14 mouse cellular contexts compared by ENCODE assay signal in the genomic region with DNA sequence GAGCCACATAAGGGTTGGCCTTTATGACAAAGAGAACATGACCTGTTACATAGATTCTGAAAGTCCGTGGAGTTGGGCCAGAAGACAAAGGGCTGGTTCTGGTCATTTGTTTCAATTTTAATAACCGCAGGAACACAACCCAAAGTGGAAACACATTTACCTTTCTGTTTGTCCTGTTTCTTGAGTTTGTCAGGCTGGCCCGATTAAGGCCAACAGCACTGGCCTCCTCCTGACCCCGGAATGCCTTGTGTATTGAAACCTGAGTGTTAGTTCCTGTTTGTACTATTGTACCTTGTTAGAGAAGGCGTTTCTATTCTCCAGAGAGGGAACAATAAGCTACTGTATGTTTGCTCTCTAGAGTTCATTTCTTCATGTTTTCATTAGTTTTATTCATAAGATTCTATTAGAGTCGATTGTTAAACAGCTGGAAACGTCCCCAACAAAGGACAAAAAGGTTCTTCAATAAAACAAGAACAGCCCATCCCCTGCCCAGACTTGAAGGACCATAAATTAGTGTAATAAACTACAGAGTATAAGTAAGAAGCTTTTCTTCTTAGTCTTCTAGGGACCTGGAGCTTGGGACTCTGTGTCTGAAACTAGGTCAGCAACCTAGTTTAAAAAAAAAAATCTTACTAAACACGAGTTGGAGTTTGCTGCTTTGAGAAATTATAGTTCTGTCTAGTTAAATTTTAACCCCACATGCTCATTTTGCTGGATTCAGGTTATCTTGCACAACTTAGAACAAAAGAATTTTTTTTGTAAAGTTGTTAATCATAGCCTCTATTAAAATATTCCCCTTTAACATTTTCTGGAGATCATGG. TPM values are rescaled to one million over a fixed set of nuclear protein-coding genes. Genes with fewer than 3 reads are reported as not detected.
DNase-seq lines count a peak whose midpoint lies in the region; ATAC-seq and TF ChIP-seq lines count a peak whose summit lies in the region.
"Had no signal": no experiment of that assay in that cellular context is flagged by ENCODE, and none has a peak within 500 bp of the region (broad histone marks: within the 10 kb centered on the region; RNA-seq: fewer than 3 reads in every experiment).

No protein-coding gene starts in this region.

- H3K79me2 ChIP-seq in liver, adult 2 months (ENCODE audit: control insufficient read depth, insufficient read depth, low read length), result no peaks in the 10 kb centered on the region

- no peak for TF ChIP-seq POLR2A in liver, adult 2 months (IDR thresholded peaks at IDR 0.05; ENCODE audit: extremely low read depth, insufficient read depth, low read length)
- no peak for TF ChIP-seq POLR2A in cerebellum, adult 2 months (IDR thresholded peaks at IDR 0.05; ENCODE audit: borderline replicate concordance, insufficient read depth, low read length)

- H3K4me3 ChIP-seq in liver, adult 2 months (ENCODE audit: insufficient read depth, low read depth, low read length), result no peak overlapping the region
- no peak overlapping the region for H3K4me3 ChIP-seq in liver, embryonic 12.5 days
- no peak overlapping the region for H3K4me3 ChIP-seq in limb, embryonic 15.5 days
- no peak overlapping the region for H3K4me3 ChIP-seq in forebrain, embryonic 14.5 days (ENCODE audit: low read depth, low read length)
- H3K4me3 ChIP-seq in cerebellum, adult 2 months (replicated peaks; ENCODE audit: insufficient read depth, low read depth, low read length), result no peak overlapping the region
- H3K4me3 ChIP-seq: heart, embryonic 15.5 days; midbrain, embryonic 15.5 days had no signal

- H3K27ac ChIP-seq in liver, adult 2 months (replicated peaks; ENCODE audit: insufficient read depth, low read depth, low read length), result peak overlapping the region; percentile 58
- no peak overlapping the region for H3K27ac ChIP-seq in liver, embryonic 12.5 days
- H3K27ac ChIP-seq in limb, embryonic 15.5 days, result peak overlapping the region; percentile 77
- no peak overlapping the region for H3K27ac ChIP-seq in forebrain, embryonic 14.5 days (ENCODE audit: low read depth, low read length)
- no peak overlapping the region for H3K27ac ChIP-seq in cerebellum, adult 2 months (ENCODE audit: insufficient read depth, low read length)
- H3K27ac ChIP-seq: heart, embryonic 15.5 days; midbrain, embryonic 15.5 days had no signal

- WGBS in liver, adult 2 months, result 21% methylated on average over 8 of the region's 8 CpGs
- 70% methylated on average over 8 of the region's 8 CpGs for WGBS in liver, embryonic 12.5 days (ENCODE audit: insufficient replicate concordance)
- WGBS in limb, embryonic 15.5 days, result 28% methylated on average over 8 of the region's 8 CpGs
- 49% methylated on average over 8 of the region's 8 CpGs for WGBS in forebrain, embryonic 14.5 days
- WGBS in cerebellum, adult 2 months, result 65% methylated on average over 8 of the region's 8 CpGs

- H3K9ac ChIP-seq in liver, adult 2 months (ENCODE audit: low read depth, low read length), result no peak overlapping the region
- H3K9ac ChIP-seq in liver, embryonic 12.5 days, result no peak overlapping the region
- H3K9ac ChIP-seq in limb, embryonic 15.5 days, result no peak overlapping the region
- H3K9ac ChIP-seq in forebrain, embryonic 14.5 days (ENCODE audit: low read length), result no peak overlapping the region
- H3K9ac ChIP-seq: heart, embryonic 15.5 days; midbrain, embryonic 15.5 days had no signal

- TF ChIP-seq CTCF in liver, adult 2 months (IDR thresholded peaks at IDR 0.05; ENCODE audit: low read depth, low read length), result no peak
- TF ChIP-seq CTCF in cerebellum, adult 2 months (IDR thresholded peaks at IDR 0.05; ENCODE audit: borderline replicate concordance, insufficient read depth, low read depth, low read length), result no peak

- H3K4me2 ChIP-seq in liver, embryonic 12.5 days, result no peak overlapping the region
- no peak overlapping the region for H3K4me2 ChIP-seq in limb, embryonic 15.5 days
- no peak overlapping the region for H3K4me2 ChIP-seq in forebrain, embryonic 14.5 days (ENCODE audit: low read length)
- H3K4me2 ChIP-seq: heart, embryonic 15.5 days; midbrain, embryonic 15.5 days had no signal

- peak; percentile 84 for DNase-seq in liver, adult 2 months (ENCODE audit: extremely low read depth, low read depth, low spot score)
- DNase-seq in embryo, embryonic 10.5 days (ENCODE audit: low spot score), result peak; percentile 47
- peak; percentile 57 for DNase-seq in hindlimb bud, embryonic 11.5 days (ENCODE audit: extremely low spot score, low read depth, low spot score)
- no peak for DNase-seq in forebrain, embryonic 14.5 days (ENCODE audit: low spot score)
- no peak for DNase-seq in thymus, postnatal 4 days
- DNase-seq in cerebellum, adult 2 months, result no peak
- DNase-seq: adrenal gland, postnatal 25 days; B cell, adult 2 months; cerebellum, postnatal 14 days; liver had no signal

- no peaks in the 10 kb centered on the region for H3K27me3 ChIP-seq in liver, adult 2 months (ENCODE audit: control insufficient read depth, insufficient read depth, low read length)
- no peaks in the 10 kb centered on the region for H3K27me3 ChIP-seq in liver, embryonic 12.5 days (replicated peaks)
- no peaks in the 10 kb centered on the region for H3K27me3 ChIP-seq in limb, embryonic 15.5 days
- H3K27me3 ChIP-seq in forebrain, embryonic 14.5 days (replicated peaks; ENCODE audit: control insufficient read depth, insufficient read depth, low read length), result no peaks in the 10 kb centered on the region
- H3K27me3 ChIP-seq in cerebellum, adult 2 months (ENCODE audit: control insufficient read depth, insufficient read depth, low read length), result no peaks in the 10 kb centered on the region
- H3K27me3 ChIP-seq: heart, embryonic 15.5 days; midbrain, embryonic 15.5 days had no signal

- no peak for ATAC-seq in liver, embryonic 12.5 days
- no peak for ATAC-seq in limb, embryonic 15.5 days (ENCODE audit: insufficient number of reproducible peaks, low FRiP score, low TSS enrichment, low read depth)
- ATAC-seq in forebrain, embryonic 14.5 days, result no peak
- ATAC-seq: midbrain, embryonic 15.5 days had no signal

- no peaks in the 10 kb centered on the region for H3K36me3 ChIP-seq in liver, adult 2 months (ENCODE audit: control insufficient read depth, insufficient read depth, low read length)
- no peaks in the 10 kb centered on the region for H3K36me3 ChIP-seq in liver, embryonic 12.5 days
- no peaks in the 10 kb centered on the region for H3K36me3 ChIP-seq in limb, embryonic 15.5 days
- H3K36me3 ChIP-seq in forebrain, embryonic 14.5 days (ENCODE audit: control insufficient read depth, insufficient read depth, low read length), result no peaks in the 10 kb centered on the region
- H3K36me3 ChIP-seq: heart, embryonic 15.5 days; midbrain, embryonic 15.5 days had no signal

- H3K9me3 ChIP-seq in liver, embryonic 12.5 days (replicated peaks), result no peaks in the 10 kb centered on the region
- no peaks in the 10 kb centered on the region for H3K9me3 ChIP-seq in limb, embryonic 15.5 days
- no peaks in the 10 kb centered on the region for H3K9me3 ChIP-seq in forebrain, embryonic 14.5 days (replicated peaks; ENCODE audit: control insufficient read depth, low read length)
- H3K9me3 ChIP-seq: heart, embryonic 15.5 days; midbrain, embryonic 15.5 days had no signal

- H3K4me1 ChIP-seq in liver, adult 2 months (ENCODE audit: control insufficient read depth, insufficient read depth, low read length), result peaks cover 3% of the 10 kb centered on the region
- H3K4me1 ChIP-seq in liver, embryonic 12.5 days, result peaks cover 35% of the 10 kb centered on the region
- peaks cover 15% of the 10 kb centered on the region for H3K4me1 ChIP-seq in limb, embryonic 15.5 days
- no peaks in the 10 kb centered on the region for H3K4me1 ChIP-seq in forebrain, embryonic 14.5 days (ENCODE audit: control insufficient read depth, insufficient read depth, low read length)
- H3K4me1 ChIP-seq in cerebellum, adult 2 months (ENCODE audit: control insufficient read depth, insufficient read depth, low read length), result no peaks in the 10 kb centered on the region
- H3K4me1 ChIP-seq: heart, embryonic 15.5 days; midbrain, embryonic 15.5 days had no signal

RNA-seq across cellular contexts. Expression of a gene that starts 40.6 kb away (rescaled TPM):
- 4.2 and 5.6 TPM in 2 replicates for total RNA-seq in liver, adult 2 months (2014; rRNA removed)
- polyA plus RNA-seq in liver, adult 2 months (2012; rRNA removed), result 1.4 and 1.7 TPM in 2 replicates
- 4.9 TPM in 2 replicates for polyA plus RNA-seq in liver, embryonic 12.5 days (2016; fragmentation: Nextera tagmentation; extraction: Ambion mirVana)
- 11.4 and 13.6 TPM in 2 replicates for polyA plus RNA-seq in limb, embryonic 15.5 days (2015; fragmentation: Nextera tagmentation; extraction: Ambion mirVana)
- 27.9 and 31.4 TPM in 2 replicates for polyA plus RNA-seq in forebrain, embryonic 14.5 days (2014; fragmentation: Nextera tagmentation; extraction: Ambion mirVana)
- polyA plus RNA-seq in cerebellum, adult 2 months (2012; rRNA removed), result 76.2 and 87.9 TPM in 2 replicates

Comparison
In these comparisons a context has a peak if more than half of its experiments do, and no peak if none do; other contexts are left out.
1. H3K27ac ChIP-seq: peak in liver, adult 2 months (single experiment) and limb, embryonic 15.5 days (single experiment); none in liver, embryonic 12.5 days (single experiment), forebrain, embryonic 14.5 days (single experiment) and cerebellum, adult 2 months (single experiment).
2. DNase-seq: peak in liver, adult 2 months (single experiment), embryo, embryonic 10.5 days (single experiment) and hindlimb bud, embryonic 11.5 days (single experiment); none in forebrain, embryonic 14.5 days (single experiment), thymus, postnatal 4 days (single experiment) and cerebellum, adult 2 months (0 of 2).